Mouse (Mus musculus): ENCODE results near the gene Mnat1. TPM values are rescaled to one million over a fixed set of nuclear protein-coding genes. Genes with fewer than 3 reads are reported as not detected.

The Mnat1 gene
- polyA plus RNA-seq, 1 experiment from 2014 or later = 53.0 TPM

DNA sequence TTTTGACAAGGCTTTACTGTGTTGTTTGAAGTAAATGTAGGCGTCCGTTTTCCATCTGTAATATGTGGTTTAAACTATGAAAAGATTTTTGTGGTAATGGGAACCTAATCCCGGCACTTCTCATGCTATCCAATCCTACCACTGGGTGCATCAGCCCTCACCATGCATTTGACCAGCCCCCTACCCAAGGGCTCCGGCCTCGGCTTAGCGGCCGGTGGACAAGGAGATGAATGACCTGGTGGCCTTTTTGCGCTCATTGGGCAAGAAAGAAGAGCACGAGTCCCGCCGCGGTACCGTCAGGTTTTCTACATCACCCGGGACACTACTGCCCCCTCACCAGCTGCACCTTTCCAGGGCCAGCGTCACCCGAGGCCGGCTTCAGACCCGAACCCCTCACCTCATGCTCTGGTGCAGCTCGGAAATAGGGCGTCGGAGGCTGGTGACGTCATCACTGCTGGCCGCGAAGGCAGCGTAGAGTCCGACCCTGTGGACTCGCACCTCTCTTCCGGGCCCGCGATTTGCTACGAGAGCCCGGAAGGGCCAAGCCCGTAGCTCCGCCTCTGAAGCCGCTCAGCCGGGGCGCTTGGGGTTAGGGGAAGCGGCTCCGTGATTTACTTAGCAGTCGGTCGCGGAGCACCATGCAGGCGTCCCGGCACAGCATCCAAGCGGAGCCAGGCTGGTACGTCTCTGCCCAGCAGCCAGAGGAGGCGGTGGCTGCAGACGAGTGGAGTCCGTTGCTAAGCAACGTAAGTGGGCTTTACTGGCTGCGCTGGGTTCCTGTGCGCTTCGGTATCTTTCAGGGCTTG is 163.0 kb downstream of the Mnat1 start, which contains the start of the genes Trmt5 and Slc38a6:
Gene Trmt5 (minus strand): TSS at position 424 of the 806 bp plus-strand sequence.
Gene Slc38a6 (plus strand): TSS at position 493 of the 806 bp plus-strand sequence.
- Histone ChIP-seq H3K27me3 (ENCODE audit: control insufficient read depth, insufficient read depth, low read length) (no peaks in the 10 kb centered on the region), H3K4me2 (ENCODE audit: low read depth, low read length) (peak within 1 kb of the TSS; percentile 71), H3K9ac (replicated peaks; ENCODE audit: low read length) (peak within 1 kb of the TSS; percentile 85), H3K4me3 (ENCODE audit: low read depth, low read length) (peak within 1 kb of the TSS; percentile 77), H3K4me1 (ENCODE audit: control insufficient read depth, insufficient read depth, low read length) (peaks cover 3% of the 10 kb centered on the region; the same call in 1 of the 2 replicates), H3K36me3 (replicated peaks; ENCODE audit: control insufficient read depth, insufficient read depth, low read depth, low read length) (no peaks in the 10 kb centered on the region), H3K27ac (replicated peaks; ENCODE audit: low read depth, low read length) (peak within 1 kb of the TSS; percentile 56; the same call in 1 of the 2 replicates), H3K9me3 (replicated peaks; ENCODE audit: control insufficient read depth, low read length) (no peaks in the 10 kb centered on the region)
- WGBS = under 1% methylated on average over 53 of the region's 53 CpGs
- DNase-seq (ENCODE audit: low spot score) (peak; percentile 97), ATAC-seq (replicated peaks; ENCODE audit: insufficient number of reproducible peaks, low FRiP score, low TSS enrichment, low read depth) (peak; percentile 96)

DNA sequence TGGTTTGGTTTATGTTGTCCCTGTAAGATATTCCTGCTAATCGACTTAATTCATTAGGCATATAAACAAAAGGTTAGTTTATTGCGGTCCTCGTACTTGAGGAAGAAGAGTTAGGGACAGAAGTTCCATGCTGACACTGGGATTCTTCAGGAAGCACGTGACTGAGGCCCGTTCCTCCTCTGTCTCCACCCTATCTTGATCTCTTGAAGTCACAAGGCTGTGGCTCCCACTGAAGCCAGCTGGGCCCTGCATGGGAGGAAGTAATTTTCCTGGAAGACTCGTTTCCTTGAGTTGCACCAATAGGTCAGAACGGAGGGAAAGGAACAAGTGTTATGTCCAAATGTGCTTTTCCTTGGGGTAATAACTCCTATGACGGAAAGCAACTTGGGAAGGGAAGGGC is 164.1 kb downstream of the Mnat1 start:
- H3K4me3 ChIP-seq (ENCODE audit: low read depth, low read length) = no peak overlapping the region; the same call in 1 of the 2 replicates
- no peak overlapping the region for H3K9ac ChIP-seq (replicated peaks; ENCODE audit: low read length)
- DNase-seq (ENCODE audit: low spot score) = no peak
- WGBS = 72% methylated on average over 8 of the region's 8 CpGs
- H3K36me3 ChIP-seq (replicated peaks; ENCODE audit: control insufficient read depth, insufficient read depth, low read depth, low read length) = no peaks in the 10 kb centered on the region
- no peaks in the 10 kb centered on the region for H3K27me3 ChIP-seq (ENCODE audit: control insufficient read depth, insufficient read depth, low read length)
- H3K27ac ChIP-seq (replicated peaks; ENCODE audit: low read depth, low read length) = no peak overlapping the region
- peaks cover 3% of the 10 kb centered on the region; the same call in 1 of the 2 replicates for H3K4me1 ChIP-seq (ENCODE audit: control insufficient read depth, insufficient read depth, low read length)
- H3K4me2 ChIP-seq (ENCODE audit: low read depth, low read length) = peak overlapping the region; percentile 71; the same call in 1 of the 2 replicates
- no peaks in the 10 kb centered on the region for H3K9me3 ChIP-seq (replicated peaks; ENCODE audit: control insufficient read depth, low read length)
- no peak for ATAC-seq (replicated peaks; ENCODE audit: insufficient number of reproducible peaks, low FRiP score, low TSS enrichment, low read depth)

DNA sequence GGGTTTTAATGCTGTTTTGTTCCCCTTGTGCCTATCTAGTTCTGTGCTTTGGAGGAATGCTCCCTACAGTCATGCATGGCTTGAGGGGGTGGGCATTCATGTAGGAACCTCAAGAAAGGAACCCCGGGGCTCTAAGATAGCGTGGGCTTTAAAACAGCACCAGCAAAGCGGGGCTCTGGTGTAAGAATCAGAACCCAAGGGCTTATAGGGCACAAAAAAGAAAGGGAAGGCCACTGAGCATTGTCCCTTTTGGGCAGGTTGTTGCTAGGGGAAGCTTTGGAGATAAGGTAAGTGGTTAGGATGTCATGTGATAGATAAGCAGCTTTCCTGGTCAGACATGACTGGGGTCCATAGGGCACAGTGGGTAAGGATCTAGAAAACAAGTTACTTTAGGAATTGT is 165.1 kb downstream of the Mnat1 start:
- Histone ChIP-seq H3K4me2 (ENCODE audit: low read depth, low read length) (no peak overlapping the region), H3K4me1 (ENCODE audit: control insufficient read depth, insufficient read depth, low read length) (peaks cover 3% of the 10 kb centered on the region; the same call in 1 of the 2 replicates), H3K9me3 (replicated peaks; ENCODE audit: control insufficient read depth, low read length) (no peaks in the 10 kb centered on the region), H3K9ac (replicated peaks; ENCODE audit: low read length) (no peak overlapping the region), H3K27ac (replicated peaks; ENCODE audit: low read depth, low read length) (no peak overlapping the region), H3K36me3 (replicated peaks; ENCODE audit: control insufficient read depth, insufficient read depth, low read depth, low read length) (no peaks in the 10 kb centered on the region), H3K27me3 (ENCODE audit: control insufficient read depth, insufficient read depth, low read length) (no peaks in the 10 kb centered on the region), H3K4me3 (ENCODE audit: low read depth, low read length) (no peak overlapping the region)
- ATAC-seq (replicated peaks; ENCODE audit: insufficient number of reproducible peaks, low FRiP score, low TSS enrichment, low read depth) (no peak), DNase-seq (ENCODE audit: low spot score) (no peak)
- whole genome bisulfite sequencing = 91% methylated on average over 3 of the region's 3 CpGs

DNA sequence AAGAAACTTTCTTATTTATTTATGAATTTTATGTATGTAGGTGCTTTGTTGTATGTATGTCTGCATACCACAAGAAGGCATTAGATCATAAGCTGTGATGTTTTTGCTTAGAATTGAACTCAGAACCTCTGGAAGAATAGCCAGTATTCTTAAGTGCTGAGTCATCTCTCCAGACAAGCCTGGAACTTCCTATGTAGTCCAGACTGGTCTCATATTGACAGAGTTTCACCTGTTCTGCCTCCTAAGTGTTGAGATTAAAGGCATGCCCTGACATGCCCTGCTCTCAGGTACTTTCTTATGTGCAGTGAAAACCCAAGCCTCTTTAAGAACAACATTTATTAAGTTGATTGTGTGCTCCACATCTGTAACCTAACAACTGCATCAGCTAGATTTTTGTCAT is 171.4 kb downstream of the Mnat1 start:
- ATAC-seq (replicated peaks; ENCODE audit: insufficient number of reproducible peaks, low FRiP score, low TSS enrichment, low read depth) (no peak), DNase-seq (ENCODE audit: low spot score) (no peak)
- Histone ChIP-seq H3K36me3 (replicated peaks; ENCODE audit: control insufficient read depth, insufficient read depth, low read depth, low read length) (no peaks in the 10 kb centered on the region), H3K4me3 (ENCODE audit: low read depth, low read length) (no peak overlapping the region), H3K27ac (replicated peaks; ENCODE audit: low read depth, low read length) (no peak overlapping the region), H3K9ac (replicated peaks; ENCODE audit: low read length) (no peak overlapping the region), H3K9me3 (replicated peaks; ENCODE audit: control insufficient read depth, low read length) (no peaks in the 10 kb centered on the region), H3K4me2 (ENCODE audit: low read depth, low read length) (no peak overlapping the region), H3K27me3 (ENCODE audit: control insufficient read depth, insufficient read depth, low read length) (no peaks in the 10 kb centered on the region), H3K4me1 (ENCODE audit: control insufficient read depth, insufficient read depth, low read length) (no peaks in the 10 kb centered on the region)

DNA sequence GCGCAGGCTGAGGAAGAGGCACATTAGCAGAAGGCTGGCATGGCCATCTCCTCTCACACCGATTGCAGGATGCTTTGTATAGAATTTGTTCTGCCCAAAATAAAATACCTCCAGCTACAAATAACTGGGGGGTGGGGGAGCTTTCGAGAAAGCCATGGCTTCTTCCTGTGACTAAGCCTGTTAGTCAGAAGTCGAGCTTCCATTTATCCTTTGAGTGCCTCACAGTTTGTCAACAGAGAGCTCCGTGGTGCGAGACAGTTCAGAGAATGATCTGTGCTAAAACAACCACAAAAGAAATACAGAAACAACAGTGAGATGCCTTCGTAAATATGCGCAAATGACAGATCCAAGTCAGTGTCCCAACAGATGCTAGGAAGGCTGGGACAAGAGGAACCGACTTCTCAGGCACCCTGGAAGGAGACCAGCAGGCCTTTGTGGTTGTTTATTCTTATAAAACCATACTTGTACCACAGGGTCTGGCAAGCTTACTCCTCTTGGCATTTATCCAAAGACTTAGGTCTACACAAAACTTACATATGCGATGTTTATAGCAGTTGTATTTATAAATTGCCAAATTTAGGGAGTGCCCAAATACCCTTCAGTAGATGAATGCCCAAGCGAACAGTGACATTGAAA is 172.1 kb downstream of the Mnat1 start:
- H3K27ac ChIP-seq (replicated peaks; ENCODE audit: low read depth, low read length) = no peak overlapping the region
- no peak overlapping the region for H3K9ac ChIP-seq (replicated peaks; ENCODE audit: low read length)
- ATAC-seq (replicated peaks; ENCODE audit: insufficient number of reproducible peaks, low FRiP score, low TSS enrichment, low read depth) (no peak), DNase-seq (ENCODE audit: low spot score) (no peak)
- no peak overlapping the region for H3K4me3 ChIP-seq (ENCODE audit: low read depth, low read length)
- H3K27me3 ChIP-seq (ENCODE audit: control insufficient read depth, insufficient read depth, low read length) = no peaks in the 10 kb centered on the region
- no peaks in the 10 kb centered on the region for H3K4me1 ChIP-seq (ENCODE audit: control insufficient read depth, insufficient read depth, low read length)
- 89% methylated on average over 11 of the region's 11 CpGs for WGBS
- H3K4me2 ChIP-seq (ENCODE audit: low read depth, low read length) = no peak overlapping the region
- H3K36me3 ChIP-seq (replicated peaks; ENCODE audit: control insufficient read depth, insufficient read depth, low read depth, low read length) = no peaks in the 10 kb centered on the region
- H3K9me3 ChIP-seq (replicated peaks; ENCODE audit: control insufficient read depth, low read length) = no peaks in the 10 kb centered on the region

DNA sequence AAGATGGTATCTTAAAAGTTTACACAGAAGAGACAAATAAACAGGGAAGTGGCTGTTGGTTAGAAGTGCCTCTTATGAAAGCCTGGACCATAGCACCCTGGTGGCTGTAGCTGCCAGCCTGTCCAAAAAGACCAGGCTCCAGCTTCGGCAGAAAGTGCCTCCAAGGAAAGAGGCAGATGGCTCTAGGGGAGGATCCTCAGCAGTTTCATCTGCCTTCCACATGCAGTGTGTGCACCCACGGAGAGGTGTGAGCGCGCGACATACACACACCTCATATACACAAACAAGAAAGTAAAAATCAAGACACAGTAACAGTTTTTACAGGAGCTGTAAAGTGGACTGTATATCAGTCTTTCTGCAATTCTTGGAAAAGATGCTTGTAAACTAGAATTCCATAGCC is 175.1 kb downstream of the Mnat1 start:
- DNase-seq (ENCODE audit: low spot score) = no peak
- no peak overlapping the region for H3K4me3 ChIP-seq (ENCODE audit: low read depth, low read length)
- no peaks in the 10 kb centered on the region for H3K27me3 ChIP-seq (ENCODE audit: control insufficient read depth, insufficient read depth, low read length)
- 95% methylated on average over 5 of the region's 5 CpGs for WGBS
- no peaks in the 10 kb centered on the region for H3K4me1 ChIP-seq (ENCODE audit: control insufficient read depth, insufficient read depth, low read length)
- H3K36me3 ChIP-seq (replicated peaks; ENCODE audit: control insufficient read depth, insufficient read depth, low read depth, low read length) = no peaks in the 10 kb centered on the region
- no peak overlapping the region for H3K4me2 ChIP-seq (ENCODE audit: low read depth, low read length)
- no peak for ATAC-seq (replicated peaks; ENCODE audit: insufficient number of reproducible peaks, low FRiP score, low TSS enrichment, low read depth)
- H3K27ac ChIP-seq (replicated peaks; ENCODE audit: low read depth, low read length) = no peak overlapping the region
- H3K9ac ChIP-seq (replicated peaks; ENCODE audit: low read length) = no peak overlapping the region
- H3K9me3 ChIP-seq (replicated peaks; ENCODE audit: control insufficient read depth, low read length) = no peaks in the 10 kb centered on the region

DNA sequence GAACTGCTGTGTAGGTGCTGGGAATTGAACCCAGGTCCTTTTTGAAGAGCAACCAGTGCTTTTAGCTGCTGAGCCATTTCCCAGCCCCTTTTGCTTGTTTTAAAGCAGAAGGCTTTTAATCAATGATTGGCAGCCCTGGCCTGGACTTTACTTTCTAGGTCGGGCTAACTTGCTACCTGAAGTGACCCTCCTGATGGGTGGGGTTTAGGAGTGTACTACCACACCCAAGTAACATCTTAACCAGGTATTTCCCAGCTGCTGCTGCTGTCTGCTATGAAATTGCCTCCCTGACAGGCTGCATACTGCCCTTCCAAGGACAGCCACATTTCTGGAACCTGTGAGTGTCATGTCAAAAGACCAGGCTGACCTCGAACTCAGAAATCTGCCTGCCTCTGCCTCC is 177.0 kb downstream of the Mnat1 start:
- no peaks in the 10 kb centered on the region for H3K9me3 ChIP-seq (replicated peaks; ENCODE audit: control insufficient read depth, low read length)
- H3K36me3 ChIP-seq (replicated peaks; ENCODE audit: control insufficient read depth, insufficient read depth, low read depth, low read length) = no peaks in the 10 kb centered on the region
- 92% methylated on average over 2 of the region's 2 CpGs for WGBS
- H3K4me1 ChIP-seq (ENCODE audit: control insufficient read depth, insufficient read depth, low read length) = no peaks in the 10 kb centered on the region
- H3K4me3 ChIP-seq (ENCODE audit: low read depth, low read length) = no peak overlapping the region
- H3K27me3 ChIP-seq (ENCODE audit: control insufficient read depth, insufficient read depth, low read length) = no peaks in the 10 kb centered on the region
- no peak overlapping the region for H3K27ac ChIP-seq (replicated peaks; ENCODE audit: low read depth, low read length)
- ATAC-seq (replicated peaks; ENCODE audit: insufficient number of reproducible peaks, low FRiP score, low TSS enrichment, low read depth) (no peak), DNase-seq (ENCODE audit: low spot score) (no peak)
- H3K9ac ChIP-seq (replicated peaks; ENCODE audit: low read length) = no peak overlapping the region
- no peak overlapping the region for H3K4me2 ChIP-seq (ENCODE audit: low read depth, low read length)

DNA sequence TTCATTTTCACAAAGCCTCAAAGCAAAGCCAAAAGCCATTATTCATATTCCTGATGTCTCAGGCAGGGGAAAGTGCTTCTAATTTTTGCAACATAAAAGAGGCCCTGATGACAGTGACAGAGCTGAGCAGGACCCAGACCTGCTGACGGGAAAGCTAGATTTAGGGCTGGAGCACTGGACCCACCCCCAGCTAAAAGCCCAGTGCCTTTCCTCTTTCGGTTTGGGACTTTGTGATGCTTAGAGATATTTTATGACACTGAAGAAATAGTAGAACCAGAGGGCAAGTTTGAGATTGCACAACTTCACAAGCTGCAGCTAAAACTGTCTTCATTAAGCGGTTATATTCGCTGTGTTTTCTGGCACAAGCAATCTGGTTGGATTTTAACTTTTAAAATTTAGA is 181.1 kb downstream of the Mnat1 start:
- H3K9me3 ChIP-seq (replicated peaks; ENCODE audit: control insufficient read depth, low read length) = no peaks in the 10 kb centered on the region
- no peak for ATAC-seq (replicated peaks; ENCODE audit: insufficient number of reproducible peaks, low FRiP score, low TSS enrichment, low read depth)
- no peaks in the 10 kb centered on the region for H3K27me3 ChIP-seq (ENCODE audit: control insufficient read depth, insufficient read depth, low read length)
- no peak overlapping the region for H3K9ac ChIP-seq (replicated peaks; ENCODE audit: low read length)
- H3K4me2 ChIP-seq (ENCODE audit: low read depth, low read length) = no peak overlapping the region
- H3K4me3 ChIP-seq (ENCODE audit: low read depth, low read length) = no peak overlapping the region
- 90% methylated on average over 4 of the region's 4 CpGs for WGBS
- no peak for DNase-seq (ENCODE audit: low spot score)
- no peaks in the 10 kb centered on the region for H3K4me1 ChIP-seq (ENCODE audit: control insufficient read depth, insufficient read depth, low read length)
- H3K27ac ChIP-seq (replicated peaks; ENCODE audit: low read depth, low read length) = no peak overlapping the region
- no peaks in the 10 kb centered on the region for H3K36me3 ChIP-seq (replicated peaks; ENCODE audit: control insufficient read depth, insufficient read depth, low read depth, low read length)
